Mouse (Mus musculus): ENCODE data around the gene Ctnnb1.
A peak's percentile ranks its signal among the peaks of the same experiment; 100 is the strongest.
"Not testable (repeated sequence)": the region's sequence is repeated elsewhere in the genome, so short reads cannot be mapped to it uniquely, and the experiment has no call there.

Ctnnb1 gene

DNA sequence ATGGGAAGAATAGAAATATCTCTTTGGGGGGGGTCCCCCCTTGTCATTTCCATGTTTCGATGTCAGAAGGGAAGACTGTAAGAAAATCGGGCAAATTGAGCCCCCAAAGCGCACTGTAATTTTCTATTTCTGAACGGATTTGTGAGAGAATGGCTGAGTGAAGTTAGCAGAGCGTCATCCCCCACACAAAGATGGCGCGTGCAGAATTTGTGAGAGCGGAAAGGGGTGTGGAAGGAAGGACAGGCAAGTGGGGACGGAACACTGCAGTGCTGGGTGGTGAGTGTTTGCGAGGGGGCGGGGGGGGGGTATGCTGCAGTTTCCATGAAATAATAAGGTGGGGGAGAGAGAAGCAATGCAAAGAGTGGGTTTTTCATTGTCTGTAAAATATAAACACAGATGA lies at the start of gene Ctnnb1:
Ctnnb1 (plus strand) TSS at position 136 of the 400 bp plus-strand sequence.
- no peak for DNase-seq (ENCODE audit: extremely low read depth, low read depth)

DNA sequence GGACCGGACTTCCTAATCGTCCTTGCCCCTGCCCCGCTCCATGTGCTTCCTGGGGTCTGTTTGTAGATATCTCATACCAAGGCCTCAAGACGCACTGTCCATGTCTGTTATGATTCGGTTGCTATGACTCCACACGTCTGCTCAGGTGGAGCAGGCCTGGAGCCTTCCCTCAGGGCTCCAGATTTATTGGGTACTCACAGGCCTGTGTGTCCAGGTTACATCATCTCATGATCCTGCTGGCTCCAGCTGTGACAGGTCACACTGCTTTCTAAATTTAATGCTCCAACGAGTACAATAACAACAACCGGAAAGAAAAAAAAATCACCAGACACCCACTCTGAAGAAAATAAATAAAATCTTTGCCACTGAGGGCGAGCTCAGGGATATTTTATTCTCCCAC lies 48.7 kb upstream of the Ctnnb1 start:
- no peak for DNase-seq (ENCODE audit: extremely low read depth, low read depth)

DNA sequence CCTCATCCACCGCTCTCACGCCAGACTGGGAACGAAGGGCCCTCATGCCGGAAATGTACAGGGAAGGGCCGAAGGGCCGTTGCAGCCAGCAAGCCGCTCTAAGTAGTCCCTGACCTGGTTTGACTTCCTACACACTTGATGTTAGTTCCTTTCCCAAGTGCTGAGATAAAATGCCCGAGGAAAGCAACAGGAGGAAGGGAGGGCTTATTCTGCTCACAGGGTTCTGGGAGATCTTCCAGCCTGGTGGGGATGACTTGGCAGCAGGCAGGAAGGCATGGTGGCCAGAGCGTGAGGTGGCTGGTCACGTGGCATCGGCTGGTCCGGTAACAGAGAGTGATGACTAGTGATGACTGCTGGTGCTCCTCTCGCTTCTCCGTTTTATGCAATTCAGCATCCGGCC lies 47.9 kb upstream of the Ctnnb1 start:
- no peak for DNase-seq (ENCODE audit: extremely low read depth, low read depth)

DNA sequence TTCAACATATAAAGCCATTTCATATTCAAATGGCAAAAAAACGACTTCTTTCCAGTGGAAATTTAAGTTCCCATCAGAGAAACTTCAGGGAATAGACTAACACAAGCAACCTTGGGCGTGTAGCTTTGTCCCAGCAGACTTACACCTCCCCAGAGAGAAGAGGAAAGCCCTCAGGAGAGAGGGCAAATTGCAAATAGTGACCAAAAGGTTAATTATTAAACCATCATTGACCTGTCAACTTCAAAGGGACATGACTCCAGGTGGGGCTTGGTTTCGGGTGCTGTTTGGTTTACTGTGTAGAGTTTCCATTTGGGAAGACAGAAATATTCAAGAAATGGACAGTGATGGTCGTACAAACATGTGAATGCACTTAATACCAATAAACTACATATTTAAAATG lies 47.2 kb upstream of the Ctnnb1 start:
- no peak for DNase-seq (ENCODE audit: extremely low read depth, low read depth)

DNA sequence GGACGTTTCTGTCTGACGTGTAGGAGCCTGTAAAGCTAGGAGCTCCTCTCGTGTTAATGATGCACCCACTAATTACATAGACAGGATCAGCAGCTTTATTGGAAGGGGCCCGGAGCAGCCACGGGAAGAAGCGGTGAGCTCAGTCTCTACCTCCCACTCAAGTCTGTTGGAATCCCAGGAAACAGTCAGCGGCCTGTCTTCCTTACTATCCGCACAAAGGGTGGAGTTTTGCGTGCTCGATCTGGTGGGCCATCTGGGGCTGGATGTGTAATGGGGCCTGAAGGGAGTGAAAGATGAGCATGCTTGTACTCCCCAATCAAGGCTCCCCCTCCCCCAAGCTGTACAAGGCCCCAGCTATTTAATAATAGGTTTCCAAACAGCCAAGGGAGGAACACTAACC lies 44.3 kb upstream of the Ctnnb1 start:
- DNase-seq (ENCODE audit: extremely low read depth, low read depth), result no peak

DNA sequence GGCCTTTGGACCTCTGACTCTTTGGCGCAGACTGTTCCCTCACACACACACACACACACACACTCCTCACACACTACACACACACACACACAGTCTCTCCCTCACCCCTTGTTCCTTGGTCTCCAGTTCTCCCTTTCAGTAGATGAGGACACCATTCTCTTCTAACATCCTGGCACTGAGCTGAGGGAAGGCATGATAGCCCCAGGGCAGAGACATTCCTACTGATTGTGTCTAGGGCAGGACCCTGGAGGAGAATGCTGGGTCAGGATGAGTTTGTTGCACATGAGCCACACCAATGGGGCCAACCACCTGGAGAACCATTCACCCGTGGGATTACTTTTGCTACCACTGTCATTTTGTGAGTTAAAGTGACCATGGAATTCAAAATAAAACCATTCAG lies 41.4 kb upstream of the Ctnnb1 start:
- no peak for DNase-seq (ENCODE audit: extremely low read depth, low read depth)

DNA sequence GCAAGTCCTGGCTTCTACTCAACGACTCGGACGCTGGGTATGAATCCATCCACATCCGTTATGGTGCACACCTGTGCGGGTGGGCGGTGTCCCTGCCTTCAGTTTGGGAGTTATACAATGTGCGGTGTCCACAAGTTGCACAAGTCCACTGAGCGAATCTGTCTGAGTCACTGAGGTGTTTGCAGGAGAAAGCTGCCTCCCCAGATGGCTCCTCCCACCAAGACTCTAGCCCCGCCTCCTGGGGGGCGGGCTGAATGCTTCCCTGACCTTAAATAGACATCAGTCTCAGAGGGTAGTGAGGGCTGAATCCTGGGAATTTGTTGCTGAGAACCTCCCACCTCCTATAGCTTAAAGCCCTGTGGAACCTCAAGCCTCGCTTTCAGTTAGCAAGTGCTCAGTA lies 35.6 kb upstream of the Ctnnb1 start:
- no peak for DNase-seq (ENCODE audit: extremely low read depth, low read depth)

DNA sequence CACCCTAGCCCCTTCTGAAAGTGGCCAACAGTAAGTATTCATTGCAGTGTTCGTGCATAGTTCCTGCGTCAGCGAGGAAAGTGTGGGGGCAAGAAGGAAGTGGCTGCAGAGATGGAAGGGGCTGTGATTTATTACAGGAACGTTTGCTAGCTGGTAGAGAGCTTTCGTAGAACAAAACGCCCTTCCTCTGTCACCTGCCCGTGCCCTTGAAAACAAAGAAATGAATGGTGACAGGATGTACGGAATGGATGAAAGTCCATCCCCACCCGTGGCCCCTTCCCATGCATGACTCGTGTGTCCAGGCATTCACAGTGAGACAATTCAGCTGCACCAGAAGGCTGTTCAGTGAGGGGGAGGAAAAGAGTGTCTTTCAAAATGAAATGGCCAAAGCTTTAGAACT lies 35.0 kb upstream of the Ctnnb1 start:
- no peak for DNase-seq (ENCODE audit: extremely low read depth, low read depth)

DNA sequence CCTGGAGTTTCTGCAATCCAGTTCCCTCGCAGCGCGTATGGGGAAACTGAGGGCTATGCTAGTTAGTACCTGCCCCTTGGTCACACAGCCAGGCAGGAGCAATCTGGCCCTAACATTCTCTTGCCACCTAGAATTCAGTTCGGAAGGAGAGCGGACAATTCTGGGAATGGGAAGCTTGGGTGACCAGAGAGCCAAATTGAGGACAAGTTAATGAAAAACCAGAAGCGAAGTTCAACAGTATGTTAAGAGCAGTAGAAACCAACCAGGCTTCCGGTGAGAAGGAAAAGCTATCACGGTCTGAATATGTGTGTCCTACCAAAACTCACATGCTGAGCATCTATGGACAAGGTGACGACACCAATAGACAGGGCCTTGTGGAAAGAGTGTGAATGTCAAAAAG lies 34.6 kb upstream of the Ctnnb1 start:
- DNase-seq (ENCODE audit: extremely low read depth, low read depth), result no peak

DNA sequence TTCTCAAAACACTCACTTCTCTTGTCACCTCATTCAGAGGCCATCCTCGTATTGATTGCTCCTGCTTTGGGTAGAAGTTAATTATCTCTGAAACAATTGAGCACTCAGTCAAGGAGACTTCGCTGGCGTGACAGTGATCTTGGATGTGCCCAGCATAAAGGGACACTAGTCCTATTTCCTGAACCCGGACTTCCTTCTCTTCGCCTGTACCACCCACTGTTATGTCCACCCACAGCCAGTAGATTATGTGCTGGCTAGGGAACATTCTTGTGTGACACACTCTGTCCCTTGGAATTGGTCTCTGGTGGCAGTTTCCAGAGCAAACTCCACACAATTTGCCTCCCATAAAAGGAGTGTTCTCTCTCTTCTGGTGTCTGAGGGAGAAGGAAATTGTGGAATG lies 32.5 kb upstream of the Ctnnb1 start:
- DNase-seq (ENCODE audit: extremely low read depth, low read depth), result no peak

DNA sequence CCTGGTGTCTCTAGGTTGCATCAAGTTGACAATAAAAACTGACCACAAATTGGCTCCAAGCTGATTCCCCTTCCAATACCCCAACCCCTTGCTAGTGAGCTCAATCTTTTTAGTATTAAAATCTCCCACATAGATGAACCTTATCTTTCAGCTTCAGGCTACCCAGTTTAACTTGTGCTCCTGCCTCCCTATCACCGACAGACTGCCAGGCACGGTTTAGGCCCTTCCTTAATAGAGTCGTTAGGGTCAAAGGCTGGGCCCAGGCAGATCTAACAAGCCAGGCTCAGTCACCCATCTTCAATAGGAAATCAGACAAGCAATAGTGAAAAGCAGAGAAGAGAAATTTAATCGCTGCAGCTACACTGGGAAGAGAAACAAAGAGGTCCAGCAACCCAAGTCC lies 31.7 kb upstream of the Ctnnb1 start:
- DNase-seq (ENCODE audit: extremely low read depth, low read depth), result no peak

DNA sequence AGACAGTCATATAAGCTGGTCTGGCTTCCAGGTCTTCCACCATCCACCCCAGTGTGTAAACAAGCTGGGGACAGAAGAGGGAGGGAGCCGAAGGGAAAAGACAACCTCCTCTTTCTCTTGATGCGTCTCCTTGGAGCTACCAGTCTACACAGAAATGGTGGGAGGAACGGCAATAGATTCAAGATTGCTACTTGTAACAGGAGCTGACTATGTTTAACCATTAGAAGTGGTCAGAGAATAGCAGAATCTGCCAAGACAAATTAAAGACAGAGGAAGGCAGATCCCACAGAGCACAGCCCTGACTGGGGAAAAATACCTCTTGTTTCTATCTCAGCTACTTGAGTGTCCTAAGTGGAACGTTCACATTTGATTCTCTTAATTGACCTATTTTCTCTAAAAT lies 29.2 kb upstream of the Ctnnb1 start:
- no peak for DNase-seq (ENCODE audit: extremely low read depth, low read depth)

DNA sequence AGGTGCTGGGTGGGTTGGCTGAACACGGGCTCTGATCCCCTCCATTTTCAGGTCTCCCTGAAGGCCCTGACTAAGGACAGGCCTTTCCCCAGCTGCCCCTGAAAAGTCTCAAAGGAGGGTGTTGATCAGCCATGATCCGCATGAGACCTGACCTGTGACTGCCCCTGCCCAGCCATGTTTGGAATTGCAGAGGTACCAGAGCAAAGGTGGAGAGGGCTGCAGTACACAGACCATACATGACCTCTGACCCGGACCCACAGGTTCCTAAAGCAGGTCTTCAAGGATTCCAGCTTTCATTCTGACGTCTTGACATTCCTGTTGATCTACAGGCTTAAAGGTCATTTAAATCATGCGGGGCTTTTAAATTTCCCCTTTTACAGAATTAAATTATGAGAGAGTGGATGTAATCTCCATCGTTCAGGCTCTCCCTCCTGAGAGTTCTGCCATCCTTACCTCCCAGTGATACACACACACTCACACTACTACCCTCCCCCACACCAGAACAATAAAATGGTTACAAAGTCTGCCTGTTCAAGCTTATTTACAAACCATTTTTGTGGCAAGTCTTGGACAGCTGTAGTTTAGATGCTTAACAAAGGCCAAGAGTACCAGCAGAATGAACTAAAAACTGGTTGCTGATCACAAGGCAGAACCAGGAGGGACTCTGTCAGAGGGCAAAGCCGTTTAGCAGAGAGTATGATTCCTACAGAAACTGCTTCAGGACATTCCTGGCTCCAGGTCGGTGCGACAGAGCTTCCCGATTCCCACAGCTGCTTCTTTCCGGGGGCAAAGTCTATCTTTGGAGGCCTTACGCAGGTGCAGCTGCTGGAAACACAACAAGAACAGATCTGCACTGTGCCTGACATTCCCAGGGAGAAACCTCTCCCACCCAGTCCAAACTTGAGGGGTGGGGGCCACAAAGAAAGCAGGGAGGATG lies 28.4 kb upstream of the Ctnnb1 start:
- DNase-seq (ENCODE audit: extremely low read depth, low read depth), result no peak

DNA sequence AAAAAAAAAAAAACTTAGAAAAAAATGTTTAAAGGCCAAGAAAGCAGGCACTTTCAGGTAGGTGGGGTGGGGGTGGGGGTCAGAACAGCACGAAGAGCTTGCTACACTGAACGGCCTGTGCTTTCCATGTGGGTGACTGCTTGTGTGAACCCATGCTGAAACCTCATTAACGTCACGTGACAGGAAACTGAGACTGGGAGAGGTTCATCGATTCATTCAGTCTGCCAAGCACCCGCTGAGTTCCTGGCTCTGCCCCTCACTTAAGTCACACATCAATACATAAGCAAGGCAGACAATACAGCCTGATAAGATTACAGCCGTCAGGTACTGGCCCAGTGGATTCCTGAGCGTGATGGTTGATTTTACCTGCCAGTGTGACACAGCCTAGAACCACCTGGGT lies 26.5 kb upstream of the Ctnnb1 start:
- no peak for DNase-seq (ENCODE audit: extremely low read depth, low read depth)

DNA sequence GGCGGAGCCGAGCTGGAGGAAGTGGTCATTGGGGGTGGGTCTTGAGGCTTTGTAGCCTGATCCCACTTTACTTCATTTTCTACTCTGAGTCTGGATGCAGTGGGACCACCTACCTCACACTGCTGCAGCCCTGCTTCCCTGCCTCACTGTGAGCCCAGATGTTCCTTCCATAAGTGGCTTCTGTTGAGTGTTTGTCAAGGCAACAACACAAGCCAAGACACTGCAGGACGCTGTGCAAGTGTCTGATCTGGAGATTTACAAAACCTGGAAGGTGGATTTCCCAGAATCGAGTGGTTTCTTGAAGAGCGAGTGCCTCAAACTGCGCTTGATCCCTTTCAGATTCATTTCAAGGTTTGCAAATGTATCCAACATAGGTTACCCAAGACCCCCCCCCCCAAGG lies 20.6 kb upstream of the Ctnnb1 start:
- no peak for DNase-seq (ENCODE audit: extremely low read depth, low read depth)

DNA sequence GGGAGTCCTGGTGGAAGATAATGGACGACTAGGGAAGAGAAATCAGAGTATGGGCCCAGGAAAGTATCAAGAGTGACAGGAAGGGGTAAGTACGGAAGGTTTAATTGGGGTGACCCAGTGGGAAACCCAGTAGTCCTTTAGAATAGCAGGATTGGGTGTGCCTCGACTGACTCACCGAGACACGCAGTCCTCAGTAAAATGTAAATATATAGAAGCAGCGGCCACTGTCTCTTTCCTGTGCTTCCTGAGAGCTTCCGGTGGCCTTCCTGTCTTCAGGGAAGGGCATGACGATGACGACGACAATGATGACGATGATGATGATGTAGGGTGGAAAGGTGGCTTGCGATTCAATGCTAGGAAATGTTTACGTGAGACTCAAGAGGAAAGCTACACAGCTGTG lies 15.9 kb upstream of the Ctnnb1 start:
- no peak for DNase-seq (ENCODE audit: extremely low read depth, low read depth)

DNA sequence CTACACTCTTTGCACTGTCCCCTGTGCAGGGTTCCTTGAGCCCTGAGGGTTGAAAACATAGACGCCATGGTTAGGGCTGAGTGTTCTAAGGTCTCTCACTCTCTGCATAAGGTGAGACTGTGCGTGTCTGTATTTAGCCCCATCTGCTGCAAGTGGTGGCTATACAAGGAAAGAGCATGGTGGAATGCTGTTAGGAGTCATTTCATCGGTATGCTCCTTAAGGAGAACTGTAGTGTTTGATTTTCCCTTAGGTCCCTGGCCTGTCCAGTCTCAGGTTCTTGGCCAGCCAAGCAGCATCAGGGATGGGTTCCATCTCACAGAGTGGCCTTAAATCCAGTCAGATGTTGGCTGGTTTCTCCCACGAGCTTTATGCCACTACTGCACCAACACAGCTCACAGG lies 14.6 kb upstream of the Ctnnb1 start:
- no peak for DNase-seq (ENCODE audit: extremely low read depth, low read depth)

DNA sequence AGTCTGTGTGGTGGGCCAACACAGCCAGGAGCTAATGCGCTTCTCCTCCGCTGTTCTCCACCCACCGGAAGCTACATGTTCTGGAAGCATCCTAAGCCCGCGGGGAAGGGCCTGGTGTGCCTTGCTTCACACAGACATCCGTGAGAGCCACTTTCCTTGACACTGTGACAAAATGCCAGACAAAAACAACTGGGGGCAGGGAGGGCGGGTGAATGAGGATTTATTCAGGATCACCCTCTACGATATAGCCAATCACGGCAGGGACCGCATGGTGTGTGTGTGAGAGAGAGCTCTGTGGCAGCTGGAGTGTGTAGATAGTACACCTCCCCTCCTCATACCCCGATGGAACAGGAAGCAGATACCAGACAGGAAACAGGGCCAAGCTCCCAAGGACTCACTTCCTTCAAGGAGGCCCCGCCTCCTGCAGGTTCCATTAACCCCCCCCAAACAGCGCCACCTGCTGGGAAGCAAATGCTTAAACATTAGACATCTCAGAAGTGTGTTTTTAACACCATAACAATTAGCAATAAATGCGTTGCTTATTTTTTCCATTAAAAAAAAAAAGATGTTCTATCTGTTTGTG lies 14.0 kb upstream of the Ctnnb1 start:
- peak; percentile 64 for DNase-seq (ENCODE audit: extremely low read depth, low read depth)

DNA sequence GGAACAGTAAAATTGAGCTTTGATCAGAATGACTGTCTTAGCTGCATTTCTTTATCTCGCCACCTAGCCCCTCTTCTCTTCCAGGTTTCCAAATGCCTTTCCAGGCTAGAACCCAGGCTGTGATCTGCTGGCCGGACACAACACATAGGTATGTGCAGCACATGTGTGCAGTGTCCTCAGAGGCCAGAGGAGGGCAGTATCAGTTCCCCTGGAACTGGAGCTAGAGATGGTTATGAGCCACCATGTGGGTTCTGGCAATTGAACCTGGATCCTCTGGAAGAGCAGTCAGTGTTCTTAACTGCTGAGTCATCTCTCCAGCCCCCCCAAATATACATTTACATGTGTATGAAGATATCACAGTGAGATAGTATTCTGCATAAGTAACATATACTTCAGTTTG lies 11.4 kb upstream of the Ctnnb1 start:
- not testable (repeated sequence) for DNase-seq (ENCODE audit: extremely low read depth, low read depth)

DNA sequence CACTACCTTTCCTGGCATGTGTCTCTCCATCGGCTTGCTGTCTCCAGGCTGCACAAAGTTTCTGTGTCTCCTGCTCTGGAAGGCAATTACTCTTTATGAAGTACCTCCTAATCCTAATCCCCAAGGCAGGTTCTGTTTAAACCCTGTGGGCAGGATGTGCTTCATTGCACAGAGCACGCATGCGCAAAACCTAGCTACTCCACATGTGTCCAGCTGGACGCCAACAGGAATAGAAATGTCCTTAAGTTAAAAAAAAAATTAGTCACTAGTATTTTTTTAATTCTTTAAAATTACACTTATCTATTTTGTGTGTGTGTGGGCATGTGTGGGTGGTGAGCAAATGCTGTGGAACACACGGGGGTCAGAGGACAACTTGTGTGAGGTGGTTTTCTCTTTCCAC lies 10.8 kb upstream of the Ctnnb1 start:
- no peak for DNase-seq (ENCODE audit: extremely low read depth, low read depth)

DNA sequence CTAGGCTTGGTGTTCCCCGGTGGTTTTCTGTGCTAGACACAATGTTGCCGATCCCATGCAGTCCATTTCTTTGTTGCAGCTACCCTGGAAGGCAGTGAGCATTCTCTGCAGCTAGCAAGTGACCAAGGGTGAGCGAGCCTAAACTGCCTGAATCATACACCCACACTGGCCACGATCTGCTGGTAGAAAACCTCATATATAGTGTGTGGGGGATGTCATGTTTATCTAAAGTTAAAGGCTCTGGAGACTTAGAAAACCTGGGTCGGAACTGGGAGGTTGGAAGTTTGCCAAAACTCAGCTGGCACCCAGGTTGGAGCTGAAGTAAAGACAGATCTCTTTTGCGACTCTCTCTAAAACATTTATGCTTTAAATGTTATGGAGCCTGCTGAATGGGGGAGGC lies 10.4 kb upstream of the Ctnnb1 start:
- DNase-seq (ENCODE audit: extremely low read depth, low read depth), result no peak

DNA sequence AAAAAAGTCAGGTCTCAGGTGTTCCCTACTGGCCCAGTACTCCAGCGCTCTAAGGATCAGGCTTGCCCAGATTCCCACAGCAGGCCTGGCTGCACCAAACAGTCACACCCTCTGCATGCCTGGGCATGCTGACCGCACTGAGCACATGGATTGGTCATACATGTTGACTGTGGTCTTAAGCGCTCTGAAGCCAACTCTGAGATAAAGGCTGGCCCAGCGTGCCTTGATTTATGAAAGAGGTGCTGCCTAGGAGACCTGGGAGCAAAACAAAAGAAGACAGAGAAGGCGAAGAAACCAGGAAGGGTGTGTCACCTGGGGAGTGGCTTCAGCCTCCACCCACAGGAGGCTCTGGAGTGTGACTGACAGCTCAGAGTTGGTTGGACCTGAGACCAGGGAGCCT lies 9.9 kb upstream of the Ctnnb1 start:
- peak; percentile 32 for DNase-seq (ENCODE audit: extremely low read depth, low read depth)

DNA sequence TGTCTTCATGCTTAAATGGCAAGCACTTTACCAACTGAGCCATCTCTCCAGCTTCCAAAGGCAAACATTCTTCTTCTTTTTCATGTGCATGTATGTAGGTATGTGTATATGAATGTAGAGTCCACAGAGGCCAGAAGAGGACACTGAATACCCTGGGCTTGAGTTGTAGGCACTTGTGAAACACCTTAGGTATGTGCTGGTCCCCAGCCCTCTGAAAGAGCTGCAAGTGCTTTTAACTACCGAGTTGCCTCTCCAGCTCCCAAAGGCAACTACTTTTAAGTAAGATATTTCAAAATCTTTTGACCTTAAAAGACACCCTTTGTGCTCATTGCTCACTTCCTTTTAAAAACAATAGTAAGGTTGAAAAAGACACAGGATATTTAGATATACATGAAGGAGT lies 2.9 kb upstream of the Ctnnb1 start:
- no peak for DNase-seq (ENCODE audit: extremely low read depth, low read depth)

Data from MEL-GATA-1-ER (cell line).